Mouse (Mus musculus): Measurements from ENCODE around the gene Ccnt1. TPM values are rescaled to one million over a fixed set of nuclear protein-coding genes. Genes with fewer than 3 reads are reported as not detected.
"Not testable (repeated sequence)": the region's sequence is repeated elsewhere in the genome, so short reads cannot be mapped to it uniquely, and the experiment has no call there.

The Ccnt1 gene
- polyA plus RNA-seq, 1 experiment from 2014 or later = 65.8 TPM

GRCm38 (mm10) chr15:98591396-98591795, 20.7 kb upstream of the Ccnt1 start:
- no peaks in the 10 kb centered on the region for H3K27me3 ChIP-seq (replicated peaks)
- no peak overlapping the region for H3K4me3 ChIP-seq
- H3K4me2 ChIP-seq (replicated peaks) = no peak overlapping the region
- no peaks in the 10 kb centered on the region for H3K9me3 ChIP-seq
- no peaks in the 10 kb centered on the region for H3K4me1 ChIP-seq
- no peak overlapping the region for H3K9ac ChIP-seq
- no peak overlapping the region for H3K27ac ChIP-seq
- ATAC-seq (ENCODE audit: low FRiP score, low read depth) = no peak
- WGBS = 70% methylated on average over 4 of the region's 4 CpGs
- peaks cover 68% of the 10 kb centered on the region for H3K36me3 ChIP-seq

GRCm38 (mm10) chr15:98589640-98590336, 19.1 kb upstream of the Ccnt1 start:
- no peak for ATAC-seq (ENCODE audit: low FRiP score, low read depth)
- H3K4me3 ChIP-seq = no peak overlapping the region
- no peaks in the 10 kb centered on the region for H3K9me3 ChIP-seq
- H3K9ac ChIP-seq = no peak overlapping the region
- WGBS = 76% methylated on average over 7 of the region's 7 CpGs
- peaks cover 52% of the 10 kb centered on the region for H3K36me3 ChIP-seq
- no peak overlapping the region for H3K27ac ChIP-seq
- H3K4me2 ChIP-seq (replicated peaks) = no peak overlapping the region
- H3K27me3 ChIP-seq (replicated peaks) = no peaks in the 10 kb centered on the region
- peaks cover 4% of the 10 kb centered on the region; the same call in 1 of the 2 replicates for H3K4me1 ChIP-seq

- WGBS = 90% methylated on average over 11 of the region's 11 CpGs
- H3K4me2 ChIP-seq (replicated peaks) = no peak overlapping the region
- H3K4me1 ChIP-seq = peaks cover 4% of the 10 kb centered on the region; the same call in 1 of the 2 replicates
- no peaks in the 10 kb centered on the region for H3K9me3 ChIP-seq
- no peak overlapping the region for H3K4me3 ChIP-seq
- no peak overlapping the region for H3K9ac ChIP-seq
- no peaks in the 10 kb centered on the region for H3K27me3 ChIP-seq (replicated peaks)
- ATAC-seq (ENCODE audit: low FRiP score, low read depth) = no peak
- no peak overlapping the region for H3K27ac ChIP-seq
- peaks cover 31% of the 10 kb centered on the region for H3K36me3 ChIP-seq
Observed at GRCm38 (mm10) chr15:98587751-98588150, 17.0 kb upstream of the Ccnt1 start.

GRCm38 (mm10) chr15:98586141-98586540, 15.4 kb upstream of the Ccnt1 start:
- not testable (repeated sequence) for H3K9me3 ChIP-seq; H3K4me1 ChIP-seq; H3K9ac ChIP-seq; ATAC-seq (ENCODE audit: low FRiP score, low read depth); H3K27ac ChIP-seq; H3K27me3 ChIP-seq (replicated peaks); H3K4me3 ChIP-seq; H3K4me2 ChIP-seq (replicated peaks)
- 83% methylated on average over 9 of the region's 9 CpGs for WGBS
- H3K36me3 ChIP-seq = peaks cover 15% of the 10 kb centered on the region

GRCm38 (mm10) chr15:98585421-98585820, 14.7 kb upstream of the Ccnt1 start:
- no peak for ATAC-seq (ENCODE audit: low FRiP score, low read depth)
- no peak overlapping the region for H3K4me3 ChIP-seq

GRCm38 (mm10) chr15:98582996-98583395, 12.3 kb upstream of the Ccnt1 start:
- Histone ChIP-seq H3K9me3 (no peaks in the 10 kb centered on the region), H3K9ac (no peak overlapping the region)
- 79% methylated on average over 8 of the region's 8 CpGs for WGBS

More at GRCm38 (mm10) chr15:98585421-98585820, 14.7 kb upstream of the Ccnt1 start:
- H3K36me3 ChIP-seq = peaks cover 8% of the 10 kb centered on the region; the same call in 1 of the 2 replicates
- H3K9me3 ChIP-seq = no peaks in the 10 kb centered on the region
- H3K9ac ChIP-seq = no peak overlapping the region
- 48% methylated on average over 7 of the region's 7 CpGs for WGBS
- peaks cover 4% of the 10 kb centered on the region; the same call in 1 of the 2 replicates for H3K4me1 ChIP-seq
- H3K27ac ChIP-seq = no peak overlapping the region
- no peaks in the 10 kb centered on the region for H3K27me3 ChIP-seq (replicated peaks)
- no peak overlapping the region for H3K4me2 ChIP-seq (replicated peaks)

GRCm38 (mm10) chr15:98582410-98582809, 11.7 kb upstream of the Ccnt1 start:
- H3K4me2 ChIP-seq (replicated peaks) = no peak overlapping the region
- H3K9me3 ChIP-seq = no peaks in the 10 kb centered on the region
- 83% methylated on average over 8 of the region's 8 CpGs for WGBS
- peaks cover 4% of the 10 kb centered on the region; the same call in 1 of the 2 replicates for H3K4me1 ChIP-seq
- no peak for ATAC-seq (ENCODE audit: low FRiP score, low read depth)
- no peaks in the 10 kb centered on the region for H3K36me3 ChIP-seq
- H3K4me3 ChIP-seq = no peak overlapping the region
- no peak overlapping the region for H3K27ac ChIP-seq
- H3K9ac ChIP-seq = no peak overlapping the region
- H3K27me3 ChIP-seq (replicated peaks) = no peaks in the 10 kb centered on the region

More at GRCm38 (mm10) chr15:98582996-98583395, 12.3 kb upstream of the Ccnt1 start:
- Histone ChIP-seq H3K36me3 (no peaks in the 10 kb centered on the region), H3K4me2 (replicated peaks) (no peak overlapping the region), H3K4me1 (peaks cover 4% of the 10 kb centered on the region; the same call in 1 of the 2 replicates), H3K4me3 (no peak overlapping the region), H3K27ac (no peak overlapping the region), H3K27me3 (replicated peaks) (no peaks in the 10 kb centered on the region)
- ATAC-seq (ENCODE audit: low FRiP score, low read depth) = no peak

- no peaks in the 10 kb centered on the region for H3K36me3 ChIP-seq
- no peak overlapping the region for H3K9ac ChIP-seq
- 40% methylated on average over 5 of the region's 5 CpGs for WGBS
- no peaks in the 10 kb centered on the region for H3K4me1 ChIP-seq
- no peak overlapping the region for H3K27ac ChIP-seq
- H3K4me3 ChIP-seq = no peak overlapping the region
- H3K4me2 ChIP-seq (replicated peaks) = no peak overlapping the region
- ATAC-seq (ENCODE audit: low FRiP score, low read depth) = peak; percentile 86
- H3K27me3 ChIP-seq (replicated peaks) = no peaks in the 10 kb centered on the region
- no peaks in the 10 kb centered on the region for H3K9me3 ChIP-seq
Observed at GRCm38 (mm10) chr15:98579795-98580464, 9.2 kb upstream of the Ccnt1 start.

GRCm38 (mm10) chr15:98579310-98579709, 8.6 kb upstream of the Ccnt1 start:
- Histone ChIP-seq H3K27me3 (replicated peaks) (no peaks in the 10 kb centered on the region), H3K9me3 (no peaks in the 10 kb centered on the region), H3K36me3 (no peaks in the 10 kb centered on the region), H3K27ac (no peak overlapping the region), H3K4me1 (no peaks in the 10 kb centered on the region), H3K4me3 (no peak overlapping the region), H3K4me2 (replicated peaks) (no peak overlapping the region), H3K9ac (no peak overlapping the region)
- WGBS = 84% methylated on average over 2 of the region's 2 CpGs
- no peak for ATAC-seq (ENCODE audit: low FRiP score, low read depth)

GRCm38 (mm10) chr15:98573293-98573692, 2.6 kb upstream of the Ccnt1 start:
- WGBS = 80% methylated on average over 4 of the region's 4 CpGs
- no peak overlapping the region for H3K9ac ChIP-seq

GRCm38 (mm10) chr15:98569795-98570365, 843 bp downstream of the Ccnt1 start:
- Histone ChIP-seq H3K9me3 (no peaks in the 10 kb centered on the region), H3K4me3 (no peak overlapping the region), H3K4me2 (replicated peaks) (no peak overlapping the region), H3K36me3 (no peaks in the 10 kb centered on the region), H3K27ac (no peak overlapping the region), H3K27me3 (replicated peaks) (no peaks in the 10 kb centered on the region), H3K4me1 (peaks cover 25% of the 10 kb centered on the region), H3K9ac (no peak overlapping the region)
- WGBS = 87% methylated on average over 4 of the region's 4 CpGs
- ATAC-seq (ENCODE audit: low FRiP score, low read depth) = no peak

More at GRCm38 (mm10) chr15:98573293-98573692, 2.6 kb upstream of the Ccnt1 start:
- Histone ChIP-seq H3K36me3 (no peaks in the 10 kb centered on the region), H3K4me1 (peaks cover 10% of the 10 kb centered on the region), H3K4me3 (no peak overlapping the region), H3K4me2 (replicated peaks) (no peak overlapping the region), H3K27ac (no peak overlapping the region), H3K9me3 (no peaks in the 10 kb centered on the region), H3K27me3 (replicated peaks) (no peaks in the 10 kb centered on the region)
- ATAC-seq (ENCODE audit: low FRiP score, low read depth) = no peak

GRCm38 (mm10) chr15:98569216-98569615, 1.5 kb downstream of the Ccnt1 start:
- 76% methylated on average over 7 of the region's 7 CpGs for WGBS
- H3K4me3 ChIP-seq = peak overlapping the region; percentile 93; the same call in 1 of the 2 replicates
- H3K4me2 ChIP-seq (replicated peaks) = peak overlapping the region; percentile 64
- H3K9ac ChIP-seq = peak overlapping the region; percentile 89
- H3K36me3 ChIP-seq = no peaks in the 10 kb centered on the region
- ATAC-seq (ENCODE audit: low FRiP score, low read depth) = no peak
- H3K27me3 ChIP-seq (replicated peaks) = no peaks in the 10 kb centered on the region
- no peaks in the 10 kb centered on the region for H3K9me3 ChIP-seq
- peaks cover 26% of the 10 kb centered on the region for H3K4me1 ChIP-seq
- no peak overlapping the region for H3K27ac ChIP-seq
